Mouse (Mus musculus): Measurements from ENCODE around the gene Gm20388.
A peak's percentile ranks its signal among the peaks of the same experiment; 100 is the strongest.
"Not testable (repeated sequence)": the region's sequence is repeated elsewhere in the genome, so short reads cannot be mapped to it uniquely, and the experiment has no call there.

Gene Gm20388

GRCm38 (mm10) chr8:123520048-123520447 lies 3609.4 kb downstream of the Gm20388 start:
- not testable (repeated sequence) for DNase-seq (ENCODE audit: low spot score)

- DNase-seq (ENCODE audit: low spot score), result no peak
Observed at GRCm38 (mm10) chr8:123527720-123528489, 3617.3 kb downstream of the Gm20388 start.

DNA sequence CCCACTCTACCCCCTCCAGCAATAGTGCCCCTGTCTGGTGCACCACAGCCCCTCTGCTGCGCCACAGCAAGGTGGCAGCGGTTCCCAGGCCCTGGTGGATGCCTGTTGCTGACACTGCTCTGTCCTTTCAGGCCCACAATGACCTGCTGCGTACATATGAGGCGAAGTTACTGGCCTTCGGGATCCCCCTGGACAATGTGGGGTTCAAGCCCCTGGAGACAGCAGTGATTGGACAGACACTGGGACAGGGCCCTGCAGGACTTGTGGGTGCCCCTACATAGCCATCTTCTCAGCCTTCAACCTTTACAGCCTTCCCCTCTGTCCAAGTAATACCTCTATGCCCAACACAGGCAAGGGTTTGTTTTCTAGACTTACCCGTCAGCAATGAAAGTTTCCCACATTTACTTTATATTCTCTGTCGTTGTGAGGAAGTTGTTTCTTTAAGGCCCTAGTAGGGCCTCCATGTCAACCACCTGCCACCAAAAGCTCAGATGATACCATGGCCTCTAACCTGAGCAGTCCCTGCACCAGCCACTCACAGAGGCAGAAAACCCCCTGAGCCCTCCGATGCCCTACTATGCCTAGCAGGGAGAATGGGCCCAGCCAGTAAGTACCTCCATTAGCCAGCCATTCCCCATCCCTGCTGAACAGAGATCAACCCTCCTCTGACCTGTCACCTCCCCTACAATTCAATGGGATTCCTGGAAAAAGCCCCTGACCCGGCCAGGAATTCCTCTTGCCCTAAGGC lies 3625.8 kb downstream of the Gm20388 start:
- no peak for DNase-seq (ENCODE audit: low spot score)

GRCm38 (mm10) chr8:123536990-123537380 lies 3626.3 kb downstream of the Gm20388 start:
- DNase-seq (ENCODE audit: low spot score), result no peak

- not testable (repeated sequence) for DNase-seq (ENCODE audit: low spot score)
Observed at GRCm38 (mm10) chr8:123537641-123538040, 3627.0 kb downstream of the Gm20388 start.

DNA sequence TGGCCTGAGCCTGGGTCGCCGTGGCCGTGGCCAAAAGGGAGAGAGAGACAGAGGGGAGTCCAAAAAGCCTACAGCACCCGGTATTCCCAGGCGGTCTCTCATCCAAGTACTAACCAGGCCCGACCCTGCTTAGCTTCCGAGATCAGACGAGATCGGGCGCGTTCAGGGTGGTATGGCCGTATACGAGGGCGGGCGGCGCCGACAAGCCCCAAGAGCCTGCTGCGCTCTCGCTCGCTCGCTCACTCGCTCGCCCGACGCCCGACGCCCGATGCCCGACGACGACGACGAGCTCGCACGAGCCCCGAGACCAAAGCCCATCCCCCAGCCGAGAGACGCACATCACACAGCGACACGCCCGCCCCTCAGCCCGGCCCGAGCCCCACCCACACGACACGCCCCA lies 3653.6 kb downstream of the Gm20388 start:
- DNase-seq (ENCODE audit: low spot score), result not testable (repeated sequence)

- not testable (repeated sequence) for DNase-seq (ENCODE audit: low spot score)
Observed at GRCm38 (mm10) chr8:123575386-123575785, 3664.7 kb downstream of the Gm20388 start.

- not testable (repeated sequence) for DNase-seq (ENCODE audit: low spot score)
Observed at GRCm38 (mm10) chr8:123600666-123601172, 3690.1 kb downstream of the Gm20388 start.

DNA sequence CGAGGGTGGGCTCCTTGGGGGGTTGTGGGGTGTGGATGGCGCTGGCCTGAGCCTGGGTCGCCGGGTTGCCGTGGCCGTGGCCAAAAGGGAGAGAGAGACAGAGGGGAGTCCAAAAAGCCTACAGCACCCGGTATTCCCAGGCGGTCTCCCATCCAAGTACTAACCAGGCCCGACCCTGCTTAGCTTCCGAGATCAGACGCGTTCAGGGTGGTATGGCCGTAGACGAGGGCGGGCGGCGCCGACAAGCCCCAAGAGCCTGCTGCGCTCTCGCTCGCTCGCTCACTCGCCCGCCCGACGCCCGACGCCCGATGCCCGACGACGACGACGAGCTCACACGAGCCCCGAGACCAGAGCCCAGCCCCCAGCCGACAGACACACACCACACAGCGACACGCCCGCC lies 3690.8 kb downstream of the Gm20388 start:
- DNase-seq (ENCODE audit: low spot score), result not testable (repeated sequence)

DNA sequence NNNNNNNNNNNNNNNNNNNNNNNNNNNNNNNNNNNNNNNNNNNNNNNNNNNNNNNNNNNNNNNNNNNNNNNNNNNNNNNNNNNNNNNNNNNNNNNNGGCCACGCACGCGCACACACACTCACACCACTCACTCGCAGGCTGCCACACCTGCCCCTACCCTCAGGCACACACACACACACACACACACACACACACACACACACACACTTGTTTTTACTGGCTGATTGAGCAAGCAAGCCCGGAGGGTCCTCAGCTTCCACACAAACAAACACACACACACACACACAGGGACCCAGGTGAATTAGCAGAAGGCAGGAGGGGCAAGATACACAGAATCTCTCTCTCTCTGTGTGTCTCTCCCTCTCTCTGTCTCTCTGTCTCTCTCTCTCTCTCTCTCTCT lies 3702.0 kb downstream of the Gm20388 start:
- DNase-seq (ENCODE audit: low spot score), result not testable (repeated sequence)

DNA sequence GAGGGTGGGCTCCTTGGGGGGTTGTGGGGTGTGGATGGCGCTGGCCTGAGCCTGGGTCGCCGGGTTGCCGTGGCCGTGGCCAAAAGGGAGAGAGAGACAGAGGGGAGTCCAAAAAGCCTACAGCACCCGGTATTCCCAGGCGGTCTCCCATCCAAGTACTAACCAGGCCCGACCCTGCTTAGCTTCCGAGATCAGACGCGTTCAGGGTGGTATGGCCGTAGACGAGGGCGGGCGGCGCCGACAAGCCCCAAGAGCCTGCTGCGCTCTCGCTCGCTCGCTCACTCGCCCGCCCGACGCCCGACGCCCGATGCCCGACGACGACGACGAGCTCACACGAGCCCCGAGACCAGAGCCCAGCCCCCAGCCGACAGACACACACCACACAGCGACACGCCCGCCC lies 3712.9 kb downstream of the Gm20388 start:
- DNase-seq (ENCODE audit: low spot score), result not testable (repeated sequence)

DNA sequence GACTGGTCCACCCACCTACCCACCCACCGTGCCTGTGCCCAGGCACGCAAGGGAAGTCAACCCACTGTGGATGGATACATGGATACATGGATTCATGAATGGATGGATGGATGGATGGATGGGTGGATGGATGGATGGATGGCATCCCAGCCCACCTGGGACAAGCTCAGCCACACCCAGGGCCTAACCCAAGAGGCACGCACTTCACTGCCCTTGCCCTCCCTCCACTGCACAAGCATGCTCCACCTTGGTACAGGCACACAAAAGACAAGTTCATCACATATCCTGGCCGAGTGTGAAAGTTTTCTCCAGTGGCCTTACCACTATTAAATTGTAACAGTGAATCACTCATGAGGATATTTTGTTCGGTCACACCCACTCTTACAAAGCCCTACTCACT lies 3713.6 kb downstream of the Gm20388 start:
- DNase-seq (ENCODE audit: low spot score), result no peak

DNA sequence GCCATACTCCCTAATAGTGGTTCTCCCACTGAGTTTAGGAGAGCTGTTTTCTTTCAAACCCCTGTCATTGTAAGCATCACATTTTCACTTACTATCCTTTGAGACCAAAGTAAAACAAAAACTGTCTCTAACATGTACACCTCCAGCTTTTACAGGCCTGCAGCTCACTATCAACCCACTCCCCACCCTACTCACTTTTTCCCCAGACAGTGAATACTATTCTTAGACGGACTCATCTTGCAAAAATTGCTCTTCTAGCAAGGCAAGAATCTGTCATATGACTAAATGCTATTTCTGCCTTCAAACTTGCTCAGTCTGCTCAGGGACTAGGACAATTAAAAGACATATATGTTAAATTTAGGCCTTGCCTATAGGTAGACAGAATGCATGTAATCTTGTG lies 3714.1 kb downstream of the Gm20388 start:
- DNase-seq (ENCODE audit: low spot score), result no peak

GRCm38 (mm10) chr8:123625717-123626116 lies 3715.1 kb downstream of the Gm20388 start:
- DNase-seq (ENCODE audit: low spot score), result no peak

- peak; percentile 48 for DNase-seq (ENCODE audit: low spot score)
Observed at GRCm38 (mm10) chr8:123627410-123628147, 3716.9 kb downstream of the Gm20388 start.

DNA sequence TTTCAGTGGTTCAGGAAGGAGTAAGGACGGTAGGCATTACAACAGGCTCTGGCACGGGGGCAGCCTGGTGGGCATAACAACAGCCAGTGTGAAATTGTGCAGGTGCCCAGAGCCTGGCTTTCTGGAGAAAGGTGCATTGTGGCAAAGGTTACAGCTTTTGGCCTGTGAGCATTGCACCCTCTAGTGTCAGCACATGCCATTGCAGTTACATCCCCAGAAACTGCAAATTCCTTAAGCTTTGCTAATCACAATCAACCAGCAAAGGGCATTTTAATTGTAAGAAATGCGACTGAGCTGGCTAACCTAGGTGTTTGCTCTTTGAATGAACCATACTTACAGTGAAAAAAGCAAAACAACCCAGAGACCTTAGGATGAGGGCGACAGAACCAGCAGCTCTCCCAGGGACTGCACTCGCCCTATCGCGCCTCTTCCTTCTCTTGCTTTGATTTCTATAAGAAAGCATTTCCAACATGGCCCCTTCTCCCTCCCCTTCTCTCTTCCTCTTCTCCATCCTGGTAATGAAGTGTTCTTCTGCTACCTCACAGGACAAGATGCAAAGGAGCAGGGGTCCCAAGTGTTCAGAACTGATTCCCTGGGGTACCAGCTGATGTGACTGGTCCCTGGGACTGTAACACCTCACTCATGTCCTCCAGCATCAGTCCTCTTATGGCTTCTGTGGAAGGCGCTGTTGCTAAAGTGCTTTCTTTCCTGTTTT lies 3717.8 kb downstream of the Gm20388 start:
- DNase-seq (ENCODE audit: low spot score), result peak; percentile 86

- DNase-seq (ENCODE audit: low spot score), result peak; percentile 94
Observed at GRCm38 (mm10) chr8:123628968-123629755, 3718.5 kb downstream of the Gm20388 start.

- DNase-seq (ENCODE audit: low spot score), result peak; percentile 50
Observed at GRCm38 (mm10) chr8:123630058-123630457, 3719.4 kb downstream of the Gm20388 start.

GRCm38 (mm10) chr8:123630841-123631251 lies 3720.2 kb downstream of the Gm20388 start:
- DNase-seq (ENCODE audit: low spot score), result peak; percentile 74

DNA sequence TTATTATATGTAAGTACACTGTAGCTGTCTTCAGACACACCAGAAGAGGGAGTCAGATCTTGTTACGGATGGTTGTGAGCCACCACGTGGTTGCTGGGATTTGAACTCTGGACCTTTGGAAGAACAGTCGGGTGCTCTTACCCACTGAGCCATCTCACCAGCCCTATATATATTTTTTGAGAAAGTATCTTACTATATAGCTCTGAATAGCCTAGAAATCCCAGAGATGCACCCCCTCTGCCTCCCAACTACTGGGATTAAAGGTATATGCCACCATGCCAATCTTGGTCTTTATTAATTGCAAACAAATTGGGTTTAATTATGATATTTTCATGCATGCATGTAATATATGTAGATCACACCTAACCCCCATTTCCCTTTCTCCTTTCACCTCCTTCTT lies 3721.1 kb downstream of the Gm20388 start:
- not testable (repeated sequence) for DNase-seq (ENCODE audit: low spot score)

GRCm38 (mm10) chr8:123632257-123632656 lies 3721.6 kb downstream of the Gm20388 start:
- no peak for DNase-seq (ENCODE audit: low spot score)

All from MN1 (cell line).